Mouse (Mus musculus) C2C12 (cell line): Measurements from ENCODE around the gene 1700025C18Rik. TPM values are rescaled to one million over a fixed set of nuclear protein-coding genes. Genes with fewer than 3 reads are reported as not detected.

Experiments used
- H3K27me3 ChIP-seq: one replicate; pipeline ENCODE4 v1.6.1; 2011; ENCODE audit not compliant: control insufficient read depth, insufficient read depth, insufficient read length
- H3K36me3 ChIP-seq: one replicate; pipeline ENCODE4 v1.6.1; 2011; ENCODE audit not compliant: control insufficient read depth, insufficient read depth
- H3K4me3 ChIP-seq: one replicate; pipeline ENCODE4 v1.5.1; 2011; ENCODE audit warnings: mild to moderate bottlenecking, control low read depth; ENCODE audit not compliant: poor library complexity, insufficient read depth, severe bottlenecking
- H3K79me2 ChIP-seq: one replicate; pipeline ENCODE4 v1.6.1; 2011; ENCODE audit not compliant: control insufficient read depth, insufficient read depth
- H3K79me3 ChIP-seq: one replicate; pipeline ENCODE4 v1.6.1; 2011; ENCODE audit warnings: low read depth, control low read depth
- H3ac ChIP-seq: one replicate; pipeline ENCODE3; 2011; ENCODE audit warnings: low read depth; ENCODE audit not compliant: control insufficient read depth, insufficient read length
- CEBPB ChIP-seq: IDR thresholded peaks from one replicate; pipeline ENCODE4 v1.6.1; 2011; ENCODE audit warnings: low read depth, mild to moderate bottlenecking, control low read depth, moderate library complexity
- CTCF ChIP-seq: IDR thresholded peaks from one replicate; pipeline ENCODE4 v1.5.1; 2011; ENCODE audit not compliant: control insufficient read depth, insufficient read depth, insufficient read length
- FOSL1 ChIP-seq: IDR thresholded peaks from one replicate; pipeline ENCODE4 v1.8.0; 2011; ENCODE audit warnings: mild to moderate bottlenecking, low read length; ENCODE audit not compliant: poor library complexity, insufficient read depth, severe bottlenecking
- MAX ChIP-seq: IDR thresholded peaks from one replicate; pipeline ENCODE4 v1.6.1; 2011; ENCODE audit warnings: mild to moderate bottlenecking, control low read depth
- MYOD1 ChIP-seq: IDR thresholded peaks from one replicate; pipeline ENCODE4 v1.6.1; 2011; ENCODE audit warnings: low read depth; ENCODE audit not compliant: control insufficient read depth, insufficient read length
- MYOG ChIP-seq: IDR thresholded peaks from one replicate; pipeline ENCODE4 v1.6.1; 2011; ENCODE audit not compliant: control insufficient read depth, insufficient read length; ENCODE audit errors: extremely low read depth
- USF1 ChIP-seq: IDR thresholded peaks from one replicate; pipeline ENCODE4 v1.6.1; 2011; ENCODE audit warnings: low read depth, mild to moderate bottlenecking, control low read depth, moderate library complexity
- polyA plus RNA-seq: library from polyadenylated mRNA; unstranded; fragments of >200 nt; fragmentation: generic; extraction: Trizol; gene quantifications from one replicate; pipeline ENCODE4 v1.2.1, GENCODE M21; 2012; ENCODE audit warnings: missing spikeins

1700025C18Rik gene
- polyA plus RNA-seq, 1 experiment = not detected

DNA sequence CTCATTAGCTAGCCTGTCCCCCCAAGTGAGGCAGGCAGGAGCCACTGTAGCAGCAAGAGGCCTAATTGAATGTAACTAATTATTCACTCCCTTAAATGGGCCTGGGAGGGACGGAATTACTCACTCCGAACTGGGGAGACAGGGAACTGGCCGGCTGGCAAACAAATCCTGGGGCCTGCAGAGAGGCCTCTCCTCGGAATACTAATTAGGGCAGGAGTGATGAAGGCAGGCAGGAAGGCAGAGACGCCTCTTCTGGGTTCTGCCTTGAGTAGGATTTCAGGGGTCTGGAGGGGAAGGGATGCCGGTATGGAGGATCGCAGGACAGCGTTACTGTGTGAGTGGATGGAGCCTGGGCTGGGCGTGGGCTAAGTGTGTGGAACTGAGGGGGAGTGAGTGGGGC, 13.5 kb downstream of the 1700025C18Rik start:
- Histone ChIP-seq H3K79me3 (no peaks in the 10 kb centered on the region), H3K36me3 (no peaks in the 10 kb centered on the region), H3K79me2 (no peaks in the 10 kb centered on the region), H3K27me3 (peaks cover 66% of the 10 kb centered on the region), H3ac (no peak overlapping the region), H3K4me3 (no peak overlapping the region)
- no peak for TF ChIP-seq MAX
- TF ChIP-seq CTCF = no peak
- no peak for TF ChIP-seq MYOG
- no peak for TF ChIP-seq USF1
- no peak for TF ChIP-seq FOSL1
- no peak for TF ChIP-seq CEBPB
- no peak for TF ChIP-seq MYOD1

- H3ac ChIP-seq = no peak overlapping the region
- peaks cover 64% of the 10 kb centered on the region for H3K27me3 ChIP-seq
- H3K79me2 ChIP-seq = no peaks in the 10 kb centered on the region
- no peaks in the 10 kb centered on the region for H3K79me3 ChIP-seq
- no peaks in the 10 kb centered on the region for H3K36me3 ChIP-seq
- no peak overlapping the region for H3K4me3 ChIP-seq
- peak; percentile 84 for TF ChIP-seq CTCF
- no peak for TF ChIP-seq MYOD1
Observed at GRCm38 (mm10) chr2:165074937-165075336, 15.6 kb downstream of the 1700025C18Rik start.

DNA sequence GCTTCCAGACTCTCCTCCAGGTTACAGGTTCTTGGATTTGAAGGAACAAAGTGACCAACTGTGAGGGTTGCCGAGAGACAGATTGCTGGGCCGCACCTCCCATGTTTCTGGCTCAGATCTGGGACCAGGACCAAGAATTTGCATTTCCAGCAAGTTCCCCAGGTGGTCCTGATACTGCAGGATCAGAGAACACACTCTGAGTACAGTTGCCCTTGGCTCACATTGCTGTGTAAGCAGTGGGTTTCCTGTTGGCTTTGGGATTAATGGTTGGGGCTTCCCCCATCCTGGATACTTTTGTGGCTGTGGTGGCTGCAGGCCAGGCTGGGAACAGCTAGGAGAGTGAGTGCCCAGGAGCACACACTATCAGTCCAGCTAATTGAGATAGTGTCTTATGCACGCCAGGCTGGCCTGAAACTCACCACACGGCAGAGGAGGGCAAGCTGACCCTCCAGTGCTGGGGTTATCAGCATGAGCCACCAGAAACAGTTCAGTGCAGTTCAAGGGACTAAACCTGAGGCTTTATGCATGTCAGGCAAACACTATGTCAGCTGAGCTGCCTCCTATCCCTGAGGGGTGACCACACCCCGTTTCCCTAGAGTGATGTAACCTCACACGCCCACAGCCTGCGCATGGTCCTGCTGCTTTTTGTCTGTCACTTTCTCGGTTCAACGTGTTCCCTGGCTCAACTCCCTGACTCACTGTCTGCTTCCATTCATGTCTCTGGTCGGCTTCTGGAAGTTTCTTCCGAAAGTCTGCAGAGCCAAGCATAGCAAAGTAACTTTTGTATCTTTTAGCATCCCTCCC, 16.3 kb downstream of the 1700025C18Rik start:
- no peak overlapping the region for H3ac ChIP-seq
- no peaks in the 10 kb centered on the region for H3K36me3 ChIP-seq
- H3K4me3 ChIP-seq = no peak overlapping the region
- H3K79me2 ChIP-seq = no peaks in the 10 kb centered on the region
- no peak for TF ChIP-seq MAX
- TF ChIP-seq USF1 = no peak
- TF ChIP-seq CEBPB = no peak
- TF ChIP-seq MYOD1 = no peak
- TF ChIP-seq CTCF = no peak
- TF ChIP-seq FOSL1 = no peak
- TF ChIP-seq MYOG = no peak
- no peaks in the 10 kb centered on the region for H3K79me3 ChIP-seq
- peaks cover 59% of the 10 kb centered on the region for H3K27me3 ChIP-seq

DNA sequence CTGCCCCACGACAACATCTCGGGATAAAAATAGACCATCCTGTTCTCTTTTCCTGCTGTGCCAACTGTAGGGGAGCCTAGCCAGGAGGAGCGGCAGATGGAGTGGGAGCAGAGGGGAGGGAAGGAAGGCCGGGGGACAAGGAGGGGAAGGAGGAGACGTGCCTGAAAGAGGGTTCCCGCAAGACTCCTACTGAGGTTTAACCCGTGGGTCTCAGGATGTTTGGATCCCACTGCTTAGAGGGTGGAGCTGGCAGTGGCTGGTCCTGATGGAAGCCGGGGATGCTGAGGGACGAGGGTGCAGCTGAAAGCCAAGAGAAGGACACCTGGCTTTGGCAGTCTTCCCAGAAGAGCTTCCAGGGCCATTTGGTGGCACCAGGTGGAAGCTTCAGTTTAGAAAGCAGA, 17.2 kb downstream of the 1700025C18Rik start:
- TF ChIP-seq CTCF (no peak), MYOD1 (no peak), USF1 (no peak), CEBPB (no peak), MYOG (no peak), FOSL1 (no peak), MAX (no peak)
- Histone ChIP-seq H3ac (no peak overlapping the region), H3K79me3 (no peaks in the 10 kb centered on the region), H3K79me2 (no peaks in the 10 kb centered on the region), H3K27me3 (peaks cover 61% of the 10 kb centered on the region), H3K4me3 (no peak overlapping the region), H3K36me3 (no peaks in the 10 kb centered on the region)

GRCm38 (mm10) chr2:165070096-165070816, 20.3 kb downstream of the 1700025C18Rik start:
- Histone ChIP-seq H3ac (no peak overlapping the region), H3K27me3 (peaks cover 48% of the 10 kb centered on the region), H3K4me3 (no peak overlapping the region), H3K79me3 (no peaks in the 10 kb centered on the region), H3K36me3 (no peaks in the 10 kb centered on the region), H3K79me2 (no peaks in the 10 kb centered on the region)
- TF ChIP-seq CTCF (peak; percentile 24), MYOG (no peak)

- TF ChIP-seq MYOG = no peak
- no peak for TF ChIP-seq MAX
- TF ChIP-seq MYOD1 = no peak
- TF ChIP-seq FOSL1 = no peak
- no peak for TF ChIP-seq CTCF
- TF ChIP-seq USF1 = no peak
- no peak for TF ChIP-seq CEBPB
- H3K79me2 ChIP-seq = no peaks in the 10 kb centered on the region
- no peak overlapping the region for H3K4me3 ChIP-seq
- H3K27me3 ChIP-seq = peaks cover 48% of the 10 kb centered on the region
- H3K79me3 ChIP-seq = no peaks in the 10 kb centered on the region
- H3K36me3 ChIP-seq = no peaks in the 10 kb centered on the region
- H3ac ChIP-seq = no peak overlapping the region
Observed at GRCm38 (mm10) chr2:165068806-165069205, 21.7 kb downstream of the 1700025C18Rik start.
